Mouse (Mus musculus) heart, postnatal 0 days (tissue): Measurements from ENCODE around the gene Tmem169. TPM values are rescaled to one million over a fixed set of nuclear protein-coding genes. Genes with fewer than 3 reads are reported as not detected.
"Not testable (repeated sequence)": the region's sequence is repeated elsewhere in the genome, so short reads cannot be mapped to it uniquely, and the experiment has no call there.

Experiments used
- ATAC-seq: fragments of 200-750 bp; cut with Nextera tagmentation; 2 replicates; pipeline ENCODE4 v1.8.0; 2017; ENCODE audit warnings: low read depth, moderate number of reproducible peaks, moderate library complexity; ENCODE audit not compliant: insufficient read depth
- DNase-seq: peaks from one replicate; pipeline ENCODE4 v3.0.0-alpha.2; 2016; ENCODE audit warnings: low spot score
- H3K27ac ChIP-seq: fragments of 300-500 bp; sonication (generic); 2 replicates; pipeline ENCODE4 v1.5.1; 2014; ENCODE audit warnings: low read depth, mild to moderate bottlenecking
- H3K27me3 ChIP-seq: fragments of 300-500 bp; sonication (generic); 2 replicates; pipeline ENCODE4 v1.6.1; 2014; ENCODE audit warnings: low read length, mixed read lengths; ENCODE audit not compliant: control insufficient read depth, insufficient read depth
- H3K36me3 ChIP-seq: fragments of 300-500 bp; sonication (generic); replicated peaks from 2 replicates; pipeline ENCODE4 v1.6.1; 2014; ENCODE audit warnings: low read length, mixed read lengths; ENCODE audit not compliant: control insufficient read depth, insufficient read depth
- H3K4me1 ChIP-seq: fragments of 300-500 bp; sonication (generic); 2 replicates; pipeline ENCODE4 v1.6.1; 2014; ENCODE audit warnings: antibody characterized with exemption; ENCODE audit not compliant: control insufficient read depth, insufficient read depth
- H3K4me2 ChIP-seq: fragments of 300-500 bp; sonication (generic); 2 replicates; pipeline ENCODE4 v1.6.1; 2014; ENCODE audit warnings: low read depth, mild to moderate bottlenecking, low read length, moderate library complexity
- H3K4me3 ChIP-seq: fragments of 300-500 bp; sonication (generic); 2 replicates; pipeline ENCODE4 v1.5.1; 2014; ENCODE audit warnings: low read depth, low read length
- H3K9ac ChIP-seq: fragments of 300-500 bp; sonication (generic); replicated peaks from 2 replicates; pipeline ENCODE4 v1.6.1; 2014; ENCODE audit warnings: low read depth, low read length, mixed read lengths
- H3K9me3 ChIP-seq: fragments of 300-500 bp; sonication (generic); replicated peaks from 2 replicates; pipeline ENCODE4 v1.6.1; 2016; ENCODE audit warnings: low read length; ENCODE audit not compliant: control insufficient read depth
- CTCF ChIP-seq: IDR thresholded peaks from 2 replicates; pipeline ENCODE4 v1.5.1; 2016; ENCODE audit warnings: antibody characterized with exemption, control low read depth, low read depth
- EP300 ChIP-seq: IDR thresholded peaks from 2 replicates; pipeline ENCODE4 v1.6.1; 2016; ENCODE audit warnings: antibody characterized with exemption, low read depth
- WGBS: fragments of 180-500 bp; shearing (Covaris S2); extraction: QIAGEN DNeasy Blood & Tissue Kit; methylation state at CpG from one replicate; pipeline ENCODE4 v1.1.7; 2014; 5-methylcytosine and 5-hydroxymethylcytosine counted together
- polyA plus RNA-seq: library from polyadenylated mRNA; unstranded; fragments of >200 nt; fragmentation: Nextera tagmentation; extraction: Ambion mirVana; gene quantifications from 2 replicates; pipeline ENCODE4 v1.2.1, GENCODE M21; 2015
- total RNA-seq: library from RNA; depleted of rRNA; stranded (reverse); fragments of >200 nt; gene quantifications from 2 replicates; pipeline ENCODE4 v1.2.3, GENCODE M21; 2014; ENCODE audit warnings: low replicate concordance; rRNA removed

The Tmem169 gene
- total RNA-seq (not detected in 2 replicates), polyA plus RNA-seq (0.12 TPM in 1 of 2 replicates, not detected in the other)

- Histone ChIP-seq H3K4me2 (peak within 1 kb of the TSS; percentile 86), H3K9me3 (no peaks in the 10 kb centered on the region), H3K27me3 (no peaks in the 10 kb centered on the region), H3K9ac (peak within 1 kb of the TSS; percentile 61), H3K36me3 (no peaks in the 10 kb centered on the region), H3K27ac (peak within 1 kb of the TSS; percentile 58), H3K4me1 (no peaks in the 10 kb centered on the region), H3K4me3 (peak within 1 kb of the TSS; percentile 63)
- TF ChIP-seq EP300, result no peak
- peak; percentile 30; the same call in 1 of the 2 replicates for TF ChIP-seq CTCF
- ATAC-seq (peak; percentile 100), DNase-seq (peak; percentile 94)
- WGBS, result under 1% methylated on average over 30 of the region's 30 CpGs
Measured at GRCm38 (mm10) chr1:72283992-72284485, at the start of gene Tmem169, which contains the start of gene Pecr. TSS of gene Tmem169 (plus strand) at chr1:72284369. TSS of gene Pecr (minus strand) at chr1:72284314.

DNA sequence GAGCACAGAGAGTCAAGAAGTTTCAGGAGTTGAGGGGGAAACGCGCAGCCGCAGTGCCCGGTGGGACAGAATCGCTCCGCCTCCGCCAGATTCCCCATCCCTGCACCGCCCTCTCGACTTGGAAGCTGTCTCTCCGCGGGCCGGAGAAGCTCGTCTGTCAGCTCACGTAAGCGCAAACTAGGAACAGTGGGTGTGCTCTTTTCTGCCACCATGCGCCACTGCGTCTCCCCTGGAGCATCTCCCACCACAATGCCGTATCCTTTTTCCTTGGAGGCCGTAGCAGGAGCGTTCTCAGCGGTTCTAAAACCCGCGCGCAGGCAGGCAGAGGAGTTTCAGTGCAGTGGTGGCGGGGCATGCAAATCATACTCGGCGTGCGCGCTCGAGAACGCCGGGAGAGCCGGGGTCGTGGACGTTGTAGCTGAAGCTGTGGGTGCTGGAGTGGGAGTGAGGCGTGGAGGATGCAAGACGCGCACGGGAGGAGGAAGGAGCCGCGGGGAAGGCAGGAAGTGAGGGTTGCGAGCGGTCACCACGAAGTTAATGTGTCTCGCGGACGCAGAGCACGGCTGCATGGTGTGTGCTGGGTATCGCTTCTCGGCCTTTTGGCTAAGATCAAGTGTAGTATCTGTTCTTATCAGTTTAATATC lies 47.7 kb upstream of the Tmem169 start:
- H3K27me3 ChIP-seq, H3K4me1 ChIP-seq, H3K9me3 ChIP-seq, H3K36me3 ChIP-seq: not testable (repeated sequence)
- ATAC-seq (peak; percentile 81), DNase-seq (peak; percentile 84)
- Histone ChIP-seq H3K9ac (peak overlapping the region; percentile 53; the same call in 1 of the 2 replicates), H3K27ac (peak overlapping the region; percentile 79), H3K4me3 (peak overlapping the region; percentile 51), H3K4me2 (peak overlapping the region; percentile 61)
- WGBS, result under 1% methylated on average over 35 of the region's 50 CpGs

- ATAC-seq (peak; percentile 45), DNase-seq (no peak)
- no peaks in the 10 kb centered on the region for H3K36me3 ChIP-seq
- H3K4me3 ChIP-seq, result peak overlapping the region; percentile 21; the same call in 1 of the 2 replicates
- H3K4me2 ChIP-seq, result peak overlapping the region; percentile 49
- peak overlapping the region; percentile 26; the same call in 1 of the 2 replicates for H3K9ac ChIP-seq
- H3K27ac ChIP-seq, result peak overlapping the region; percentile 7; the same call in 1 of the 2 replicates
- 5% methylated on average over 11 of the region's 13 CpGs for WGBS
- H3K4me1 ChIP-seq, result no peaks in the 10 kb centered on the region
- no peaks in the 10 kb centered on the region for H3K9me3 ChIP-seq
- TF ChIP-seq EP300, result no peak
- no peak for TF ChIP-seq CTCF
- H3K27me3 ChIP-seq, result 0 out of 2 replicates have a peak, but pooled peaks cover 8% of the 10 kb centered on the region
Measured at GRCm38 (mm10) chr1:72237007-72237775, 47.0 kb upstream of the Tmem169 start.

DNA sequence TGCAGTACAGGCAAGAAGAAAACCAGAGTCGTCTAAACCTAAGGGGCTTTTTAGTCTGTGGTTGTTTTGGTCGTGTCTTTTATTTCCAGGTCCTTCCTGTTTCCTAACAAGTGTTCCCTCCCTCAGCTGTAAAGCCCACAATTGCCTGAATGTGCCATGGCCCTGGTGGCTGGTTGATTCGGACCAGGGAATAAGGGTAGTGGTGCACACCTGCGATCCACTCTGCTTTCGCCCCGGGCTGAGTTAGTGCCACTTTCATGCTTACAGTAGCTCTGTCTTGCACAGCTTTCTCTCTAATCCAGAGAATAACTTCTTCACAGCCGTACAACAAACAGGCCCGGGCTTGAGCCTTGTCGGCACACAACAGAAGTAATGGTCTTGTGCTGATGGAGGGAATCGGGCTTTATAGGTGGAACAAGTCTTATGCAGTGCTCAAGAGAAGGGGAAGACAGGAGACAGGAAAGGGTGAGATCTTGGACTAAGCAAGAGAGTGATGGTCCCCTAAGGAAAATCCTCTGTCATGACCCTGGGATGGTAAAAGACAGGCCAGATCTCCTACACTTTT lies 46.1 kb upstream of the Tmem169 start:
- WGBS, result 60% methylated on average over 10 of the region's 10 CpGs
- H3K27me3 ChIP-seq, result 0 out of 2 replicates have a peak, but pooled peaks cover 8% of the 10 kb centered on the region
- peak overlapping the region; percentile 46; the same call in 1 of the 2 replicates for H3K27ac ChIP-seq
- ATAC-seq (no peak), DNase-seq (no peak)
- H3K4me2 ChIP-seq, result no peak overlapping the region
- no peak overlapping the region for H3K4me3 ChIP-seq
- no peak overlapping the region for H3K9ac ChIP-seq
- H3K9me3 ChIP-seq, result no peaks in the 10 kb centered on the region
- no peaks in the 10 kb centered on the region for H3K4me1 ChIP-seq
- TF ChIP-seq EP300 (no peak), CTCF (no peak)
- no peaks in the 10 kb centered on the region for H3K36me3 ChIP-seq

GRCm38 (mm10) chr1:72239113-72239512 lies 45.1 kb upstream of the Tmem169 start:
- not testable (repeated sequence) for ATAC-seq, H3K4me3 ChIP-seq, H3K27ac ChIP-seq, H3K9ac ChIP-seq, H3K4me1 ChIP-seq, DNase-seq, H3K4me2 ChIP-seq, H3K9me3 ChIP-seq, H3K27me3 ChIP-seq, H3K36me3 ChIP-seq
- 84% methylated on average over 3 of the region's 3 CpGs for whole genome bisulfite sequencing
